Mouse (Mus musculus) liver, adult 2 months (tissue): ENCODE results near the gene Vamp8.
A peak's percentile ranks its signal among the peaks of the same experiment; 100 is the strongest.

ENCODE experiments used
- CTCF ChIP-seq: fragments of 200-500 bp; IDR thresholded peaks from 2 replicates; pipeline ENCODE4 v1.5.1; 2011; ENCODE audit warnings: low read depth, low read length, control low read depth
- POLR2A ChIP-seq: fragments of 200-500 bp; IDR thresholded peaks from 2 replicates; pipeline ENCODE4 v1.6.1; 2011; ENCODE audit warnings: low read length, control low read depth; ENCODE audit not compliant: insufficient read depth; ENCODE audit errors: extremely low read depth

- TF ChIP-seq POLR2A (0 out of 2 replicates have a peak, but pooled peaks have one; percentile 25), CTCF (peak; percentile 67)
Measured at GRCm38 (mm10) chr6:72380131-72380770, 10.3 kb downstream of the Vamp8 start, which contains the start of gene Vamp5.
